Mouse (Mus musculus): ENCODE measurements around the gene Ivl.

Gene Ivl

GRCm38 (mm10) chr3:92573449-92574041, at the start of gene Ivl:
Gene Ivl, minus strand, starts transcription at chr3:92573735.
- DNase-seq, result no peak

GRCm38 (mm10) chr3:92621560-92621959, 48.0 kb upstream of the Ivl start, which contains the start of gene Lce6a:
Gene Lce6a, minus strand, starts transcription at chr3:92621660.
- no peak for DNase-seq

GRCm38 (mm10) chr3:92609804-92610203, 36.3 kb upstream of the Ivl start:
- no peak for DNase-seq

GRCm38 (mm10) chr3:92607392-92607791, 33.9 kb upstream of the Ivl start, which contains the start of gene 2210017I01Rik:
Gene 2210017I01Rik, minus strand, starts transcription at chr3:92607492.
- no peak for DNase-seq

GRCm38 (mm10) chr3:92602169-92602568, 28.6 kb upstream of the Ivl start:
- no peak for DNase-seq

- no peak for DNase-seq
These were observed 26.9 kb upstream of the Ivl start for GRCm38 (mm10) chr3:92600456-92600855.

- no peak for DNase-seq
These were observed 26.4 kb upstream of the Ivl start for GRCm38 (mm10) chr3:92599973-92600372.

GRCm38 (mm10) chr3:92598429-92598828, 24.9 kb upstream of the Ivl start:
- no peak for DNase-seq

GRCm38 (mm10) chr3:92588858-92589257, 15.3 kb upstream of the Ivl start, which contains the start of gene Smcp:
Gene Smcp, minus strand, starts transcription at chr3:92588997.
- no peak for DNase-seq

- DNase-seq, result no peak
These were observed 13.7 kb upstream of the Ivl start for GRCm38 (mm10) chr3:92587190-92587589.

GRCm38 (mm10) chr3:92585055-92585454, 11.5 kb upstream of the Ivl start:
- no peak for DNase-seq

GRCm38 (mm10) chr3:92583164-92583826, 9.8 kb upstream of the Ivl start:
- no peak for DNase-seq

- no peak for DNase-seq
These were observed 6.0 kb upstream of the Ivl start for GRCm38 (mm10) chr3:92579508-92579907.

- DNase-seq, result no peak
These were observed 5.3 kb upstream of the Ivl start for GRCm38 (mm10) chr3:92578652-92579413.

- no peak for DNase-seq
These were observed 900 bp downstream of the Ivl start for GRCm38 (mm10) chr3:92572514-92573155.

GRCm38 (mm10) chr3:92568752-92569151, 4.8 kb downstream of the Ivl start:
- no peak for DNase-seq

- no peak for DNase-seq
These were observed 8.1 kb downstream of the Ivl start for GRCm38 (mm10) chr3:92565418-92565817.

- DNase-seq, result no peak
These were observed 39.1 kb downstream of the Ivl start, which contains the start of gene 2310046K23Rik for GRCm38 (mm10) chr3:92534411-92534810. Gene 2310046K23Rik, minus strand, starts transcription at chr3:92534511.

Data from layer of hippocampus, adult 9-11 months (tissue).